Comparison of ENCODE assay signal across 8 mouse cellular contexts in genomic region chr13:84347914-84348700, GRCm38 (mm10).
DNase-seq lines count a peak whose midpoint lies in the region; ATAC-seq lines count a peak whose summit lies in the region.

No protein-coding gene starts in this region.

- H3K9ac ChIP-seq in hindbrain, embryonic 15.5 days = peak overlapping the region; percentile 88

- H3K27ac ChIP-seq in hindbrain, embryonic 15.5 days (replicated peaks) = peak overlapping the region; percentile 99

- WGBS in hindbrain, embryonic 15.5 days = under 1% methylated on average over 34 of the region's 34 CpGs

- peak; percentile 98 for ATAC-seq in hindbrain, embryonic 15.5 days (ENCODE audit: low FRiP score, low read depth)

- peak; percentile 98 for DNase-seq in NIH3T3 (ENCODE audit: low read depth)
- DNase-seq in cerebellum, adult 9-11 months = peak; percentile 100
- DNase-seq in frontal cortex, postnatal 25 days (ENCODE audit: low spot score in 2 of 2) = peak; percentile 97 to 99
- peak; percentile 98 for DNase-seq in left cerebral cortex, adult 11 months (ENCODE audit: low spot score)
- peak; percentile 94 to 97 for DNase-seq in lung, postnatal 4 days
- DNase-seq in retina, postnatal 7 days (ENCODE audit: low read depth, low spot score) = peak; percentile 92
- peak; percentile 94 for DNase-seq in urinary bladder, postnatal 14 days (ENCODE audit: low spot score)

- peaks cover 51% of the 10 kb centered on the region for H3K4me1 ChIP-seq in hindbrain, embryonic 15.5 days (replicated peaks)

- no peaks in the 10 kb centered on the region for H3K9me3 ChIP-seq in hindbrain, embryonic 15.5 days

- no peaks in the 10 kb centered on the region for H3K36me3 ChIP-seq in hindbrain, embryonic 15.5 days

- H3K4me3 ChIP-seq in hindbrain, embryonic 15.5 days = peak overlapping the region; percentile 51

- peak overlapping the region; percentile 91 for H3K4me2 ChIP-seq in hindbrain, embryonic 15.5 days

- H3K27me3 ChIP-seq in hindbrain, embryonic 15.5 days = no peaks in the 10 kb centered on the region

Comparison
In these comparisons a context has a peak if more than half of its experiments do, and no peak if none do; other contexts are left out.
1. Peak in every context shown above with its lines: DNase-seq, ATAC-seq, H3K4me3 ChIP-seq and H3K27ac ChIP-seq.